Mouse (Mus musculus): Measurements from ENCODE around the gene Lca5l. TPM values are rescaled to one million over a fixed set of nuclear protein-coding genes. Genes with fewer than 3 reads are reported as not detected.

The Lca5l gene
- polyA plus RNA-seq, 1 experiment, result 41.7 TPM

GRCm38 (mm10) chr16:96120022-96120623 is 71.9 kb downstream of the Lca5l start:
- no peak overlapping the region for H3K4me3 ChIP-seq (ENCODE audit: control insufficient read depth, low read depth, low read length)
- H3K27ac ChIP-seq (ENCODE audit: control insufficient read depth, insufficient read depth, low read depth, low read length), result no peak overlapping the region
- TF ChIP-seq POLR2A (IDR thresholded peaks at IDR 0.05; ENCODE audit: control insufficient read depth, low read depth, low read length) (no peak), CTCF (IDR thresholded peaks at IDR 0.05; ENCODE audit: control insufficient read depth, insufficient read depth, insufficient replicate concordance, low read depth, low read length) (no peak)
- H3K4me1 ChIP-seq (ENCODE audit: control insufficient read depth, insufficient read depth, low read length), result no peaks in the 10 kb centered on the region
- no peaks in the 10 kb centered on the region; the same call in 1 of the 2 replicates for H3K36me3 ChIP-seq (ENCODE audit: control insufficient read depth, insufficient read depth, low read length)
- H3K27me3 ChIP-seq (ENCODE audit: control insufficient read depth, insufficient read depth, low read length), result no peaks in the 10 kb centered on the region

- Histone ChIP-seq H3K4me3 (ENCODE audit: control insufficient read depth, low read depth, low read length) (no peak overlapping the region), H3K36me3 (ENCODE audit: control insufficient read depth, insufficient read depth, low read length) (no peaks in the 10 kb centered on the region), H3K27ac (ENCODE audit: control insufficient read depth, insufficient read depth, low read depth, low read length) (no peak overlapping the region), H3K4me1 (ENCODE audit: control insufficient read depth, insufficient read depth, low read length) (no peaks in the 10 kb centered on the region), H3K27me3 (ENCODE audit: control insufficient read depth, insufficient read depth, low read length) (no peaks in the 10 kb centered on the region)
- no peak for TF ChIP-seq CTCF (IDR thresholded peaks at IDR 0.05; ENCODE audit: control insufficient read depth, insufficient read depth, insufficient replicate concordance, low read depth, low read length)
- no peak for TF ChIP-seq POLR2A (IDR thresholded peaks at IDR 0.05; ENCODE audit: control insufficient read depth, low read depth, low read length)
Observed at GRCm38 (mm10) chr16:96114729-96115128, 77.3 kb downstream of the Lca5l start.

GRCm38 (mm10) chr16:96112769-96113168 is 79.3 kb downstream of the Lca5l start:
- TF ChIP-seq CTCF (IDR thresholded peaks at IDR 0.05; ENCODE audit: control insufficient read depth, insufficient read depth, insufficient replicate concordance, low read depth, low read length), result no peak
- TF ChIP-seq POLR2A (IDR thresholded peaks at IDR 0.05; ENCODE audit: control insufficient read depth, low read depth, low read length), result no peak
- H3K27me3 ChIP-seq (ENCODE audit: control insufficient read depth, insufficient read depth, low read length), result no peaks in the 10 kb centered on the region
- H3K36me3 ChIP-seq (ENCODE audit: control insufficient read depth, insufficient read depth, low read length), result no peaks in the 10 kb centered on the region
- H3K4me1 ChIP-seq (ENCODE audit: control insufficient read depth, insufficient read depth, low read length), result no peaks in the 10 kb centered on the region
- H3K4me3 ChIP-seq (ENCODE audit: control insufficient read depth, low read depth, low read length), result no peak overlapping the region
- no peak overlapping the region for H3K27ac ChIP-seq (ENCODE audit: control insufficient read depth, insufficient read depth, low read depth, low read length)

- TF ChIP-seq CTCF (IDR thresholded peaks at IDR 0.05; ENCODE audit: control insufficient read depth, insufficient read depth, insufficient replicate concordance, low read depth, low read length), result no peak
- TF ChIP-seq POLR2A (IDR thresholded peaks at IDR 0.05; ENCODE audit: control insufficient read depth, low read depth, low read length), result no peak
- Histone ChIP-seq H3K27me3 (ENCODE audit: control insufficient read depth, insufficient read depth, low read length) (no peaks in the 10 kb centered on the region), H3K36me3 (ENCODE audit: control insufficient read depth, insufficient read depth, low read length) (no peaks in the 10 kb centered on the region), H3K27ac (ENCODE audit: control insufficient read depth, insufficient read depth, low read depth, low read length) (no peak overlapping the region), H3K4me1 (ENCODE audit: control insufficient read depth, insufficient read depth, low read length) (no peaks in the 10 kb centered on the region), H3K4me3 (ENCODE audit: control insufficient read depth, low read depth, low read length) (no peak overlapping the region)
Observed at GRCm38 (mm10) chr16:96110655-96111345, 81.3 kb downstream of the Lca5l start.

- Histone ChIP-seq H3K27me3 (ENCODE audit: control insufficient read depth, insufficient read depth, low read length) (no peaks in the 10 kb centered on the region), H3K4me3 (ENCODE audit: control insufficient read depth, low read depth, low read length) (no peak overlapping the region), H3K36me3 (ENCODE audit: control insufficient read depth, insufficient read depth, low read length) (no peaks in the 10 kb centered on the region), H3K27ac (ENCODE audit: control insufficient read depth, insufficient read depth, low read depth, low read length) (no peak overlapping the region), H3K4me1 (ENCODE audit: control insufficient read depth, insufficient read depth, low read length) (no peaks in the 10 kb centered on the region)
- no peak for TF ChIP-seq POLR2A (IDR thresholded peaks at IDR 0.05; ENCODE audit: control insufficient read depth, low read depth, low read length)
- TF ChIP-seq CTCF (IDR thresholded peaks at IDR 0.05; ENCODE audit: control insufficient read depth, insufficient read depth, insufficient replicate concordance, low read depth, low read length), result no peak
Observed at GRCm38 (mm10) chr16:96109673-96110072, 82.4 kb downstream of the Lca5l start.

Other genes starting within 250 kb of the Lca5l start
- gene Psmg1, start 201.3 kb downstream of the Lca5l start, polyA plus RNA-seq (2012; rRNA removed), result 24.7 and 26.5 TPM in 2 replicates
- gene Brwd1, start 109.7 kb downstream of the Lca5l start, polyA plus RNA-seq (2012; rRNA removed), result 25.3 and 26.6 TPM in 2 replicates
- 16.3 and 17.3 TPM in 2 replicates for gene Hmgn1, start 64.5 kb downstream of the Lca5l start, polyA plus RNA-seq (2012; rRNA removed)
- gene Wrb, start 46.9 kb downstream of the Lca5l start, polyA plus RNA-seq (2012; rRNA removed), result 34.6 and 37.3 TPM in 2 replicates
- 1.8 and 3.4 TPM in 2 replicates for gene Sh3bgr, start 8.2 kb upstream of the Lca5l start, polyA plus RNA-seq (2012; rRNA removed)
- gene B3galt5, start 43.5 kb upstream of the Lca5l start, polyA plus RNA-seq (2012; rRNA removed), result not detected in 2 replicates